Mouse (Mus musculus) ES-E14 (cell line): ENCODE data around the gene Traf4. TPM values are rescaled to one million over a fixed set of nuclear protein-coding genes. Genes with fewer than 3 reads are reported as not detected.
A peak's percentile ranks its signal among the peaks of the same experiment; 100 is the strongest.

Source experiments
- DNase-seq: peaks from one replicate; pipeline ENCODE4 v3.0.0-alpha.2; 2013; ENCODE audit warnings: low read depth, low spot score
- H3K27ac ChIP-seq: 2 replicates; pipeline ENCODE4 v1.5.1; 2012; ENCODE audit warnings: low read depth, mild to moderate bottlenecking, low read length, moderate library complexity, mixed read lengths; ENCODE audit not compliant: poor library complexity, insufficient read depth, severe bottlenecking
- H3K36me3 ChIP-seq: 2 replicates; pipeline ENCODE4 v1.6.1; 2012; ENCODE audit warnings: mild to moderate bottlenecking, low read length, moderate library complexity, mixed read lengths; ENCODE audit not compliant: control insufficient read depth, poor library complexity, insufficient read depth, severe bottlenecking
- H3K4me1 ChIP-seq, 2 experiments: fragments of 150-350 bp in 1 of 2; sonication (generic) in 1 of 2; 2 replicates each; pipeline ENCODE4 v1.6.1; 2012; ENCODE audit warnings: low read length in 2 of 2, mild to moderate bottlenecking in 1 of 2, mixed read lengths in 1 of 2; ENCODE audit not compliant: control insufficient read depth in 2 of 2, insufficient read depth in 2 of 2, poor library complexity in 1 of 2
- H3K4me3 ChIP-seq, 2 experiments: fragments of 150-350 bp in 1 of 2; sonication (generic) in 1 of 2; 2 replicates each; pipeline ENCODE4 v1.5.1; 2012; ENCODE audit warnings: low read length in 2 of 2, low read depth in 1 of 2, mild to moderate bottlenecking in 1 of 2, mixed read lengths in 1 of 2; ENCODE audit not compliant: insufficient read depth in 1 of 2, poor library complexity in 1 of 2, severe bottlenecking in 1 of 2
- H3K9ac ChIP-seq: 2 replicates; pipeline ENCODE4 v1.6.1; 2012; ENCODE audit warnings: low read depth, mild to moderate bottlenecking, low read length, mixed read lengths; ENCODE audit not compliant: poor library complexity, insufficient read depth, severe bottlenecking
- H3K9me3 ChIP-seq: fragments of 150-350 bp; sonication (generic); 2 replicates; pipeline ENCODE4 v1.6.1; 2012; ENCODE audit warnings: low read depth, mild to moderate bottlenecking, low read length; ENCODE audit not compliant: control insufficient read depth, insufficient read depth
- CHD2 ChIP-seq: IDR thresholded peaks from 2 replicates; pipeline ENCODE4 v1.6.1; 2014; ENCODE audit warnings: mild to moderate bottlenecking, low read depth, low read length, inconsistent platforms
- HCFC1 ChIP-seq: IDR thresholded peaks from 2 replicates; pipeline ENCODE4 v1.6.1; 2012; ENCODE audit warnings: low read length, inconsistent platforms, borderline replicate concordance; ENCODE audit not compliant: insufficient read depth
- MAFK ChIP-seq: IDR thresholded peaks from 2 replicates; pipeline ENCODE4 v1.6.1; 2014; ENCODE audit warnings: mild to moderate bottlenecking, low read depth, low read length, inconsistent platforms; ENCODE audit not compliant: insufficient read depth
- ZC3H11A ChIP-seq: IDR thresholded peaks from 2 replicates; pipeline ENCODE4 v1.6.1; 2012; ENCODE audit warnings: low read depth, mild to moderate bottlenecking, inconsistent platforms, low read length, borderline replicate concordance
- ZNF384 ChIP-seq: IDR thresholded peaks from 2 replicates; pipeline ENCODE4 v1.6.1; 2012; ENCODE audit warnings: low read depth, low read length, inconsistent platforms
- in situ Hi-C, 2 experiments: fragments of 600-800 bp; cut with MboI; formaldehyde crosslinking; loops; one replicate each; pipeline ENCODE4 v1.15.1; 2025; ENCODE audit warnings: low sequenced_read_pairs in 2 of 2, inconsistent platforms in 1 of 2; ENCODE audit not compliant: unreplicated experiment in 2 of 2
- total RNA-seq: library from RNA; depleted of rRNA; stranded (reverse); fragments of 300-350 nt; gene quantifications from 2 replicates; pipeline ENCODE4 v1.2.3, GENCODE M21; 2012; rRNA removed

The Traf4 gene
- total RNA-seq = 74.4 and 78.2 TPM in 2 replicates

- in situ Hi-C loops = no loop called here
- H3K4me3 ChIP-seq = peak within 1 kb of the TSS; percentile 83 to 94
- peaks cover 0 to 46% of the 10 kb centered on the region in 2 experiments; a peak in 3 of 4 replicates for H3K4me1 ChIP-seq
- H3K27ac ChIP-seq = peak within 1 kb of the TSS; percentile 93
- no peaks in the 10 kb centered on the region for H3K9me3 ChIP-seq
- TF ChIP-seq MAFK = no peak
- TF ChIP-seq HCFC1 = no peak
- no peak for TF ChIP-seq ZC3H11A
- TF ChIP-seq ZNF384 = no peak
- TF ChIP-seq CHD2 = no peak
- peak within 1 kb of the TSS; percentile 78 for H3K9ac ChIP-seq
- no peak for DNase-seq
- H3K36me3 ChIP-seq = peaks cover 29% of the 10 kb centered on the region
Observed at GRCm38 (mm10) chr11:78164924-78165760, at the start of gene Traf4. Gene Traf4 (minus strand): TSS chr11:78165589.

- H3K4me1 ChIP-seq = no peaks in the 10 kb centered on the region
- in situ Hi-C loops = no loop called here
- no peak overlapping the region for H3K9ac ChIP-seq
- TF ChIP-seq HCFC1 (no peak), CHD2 (no peak), ZNF384 (no peak), MAFK (no peak), ZC3H11A (no peak)
- peaks cover 73% of the 10 kb centered on the region for H3K36me3 ChIP-seq
- H3K9me3 ChIP-seq = no peaks in the 10 kb centered on the region
- no peak overlapping the region for H3K4me3 ChIP-seq
- no peak for DNase-seq
- H3K27ac ChIP-seq = no peak overlapping the region
Observed at GRCm38 (mm10) chr11:78213086-78213817, 47.9 kb upstream of the Traf4 start.

GRCm38 (mm10) chr11:78211513-78211912 lies 46.1 kb upstream of the Traf4 start:
- H3K36me3 ChIP-seq = peaks cover 83% of the 10 kb centered on the region
- in situ Hi-C loops = no loop called here
- no peaks in the 10 kb centered on the region for H3K4me1 ChIP-seq
- H3K4me3 ChIP-seq = no peak overlapping the region
- DNase-seq = no peak
- no peaks in the 10 kb centered on the region for H3K9me3 ChIP-seq
- no peak for TF ChIP-seq HCFC1
- TF ChIP-seq ZNF384 = no peak
- no peak for TF ChIP-seq MAFK
- no peak overlapping the region for H3K9ac ChIP-seq
- H3K27ac ChIP-seq = no peak overlapping the region

- no peak for DNase-seq
- no peak overlapping the region for H3K9ac ChIP-seq
- H3K36me3 ChIP-seq = peaks cover 85% of the 10 kb centered on the region
- H3K27ac ChIP-seq = no peak overlapping the region
- TF ChIP-seq HCFC1 = no peak
- no peak for TF ChIP-seq MAFK
- TF ChIP-seq ZC3H11A = no peak
- no peak for TF ChIP-seq CHD2
- no peak for TF ChIP-seq ZNF384
- H3K9me3 ChIP-seq = no peaks in the 10 kb centered on the region
- in situ Hi-C loops = no loop called here
- no peak overlapping the region for H3K4me3 ChIP-seq
- no peaks in the 10 kb centered on the region; a peak in 1 of 4 replicates for H3K4me1 ChIP-seq
Observed at GRCm38 (mm10) chr11:78210615-78211014, 45.2 kb upstream of the Traf4 start.
